Mouse (Mus musculus): Measurements from ENCODE around the gene Ankrd27. TPM values are rescaled to one million over a fixed set of nuclear protein-coding genes. Genes with fewer than 3 reads are reported as not detected.
A peak's percentile ranks its signal among the peaks of the same experiment; 100 is the strongest.
"Not testable (repeated sequence)": the region's sequence is repeated elsewhere in the genome, so short reads cannot be mapped to it uniquely, and the experiment has no call there.

The Ankrd27 gene
- polyA plus RNA-seq, 1 experiment from 2014 or later: 10.0 TPM

- Histone ChIP-seq H3K4me3 (ENCODE audit: low read depth, low read length) (no peak overlapping the region), H3K36me3 (ENCODE audit: control insufficient read depth, insufficient read depth) (no peaks in the 10 kb centered on the region), H3K27ac (ENCODE audit: low read depth, low read length) (no peak overlapping the region), H3K27me3 (replicated peaks; ENCODE audit: control insufficient read depth, insufficient read depth, low read length) (no peaks in the 10 kb centered on the region), H3K4me2 (replicated peaks; ENCODE audit: low read depth) (no peak overlapping the region), H3K4me1 (replicated peaks; ENCODE audit: control insufficient read depth, insufficient read depth, low read length) (peaks cover 3% of the 10 kb centered on the region; the same call in 1 of the 2 replicates), H3K9me3 (ENCODE audit: control insufficient read depth) (no peaks in the 10 kb centered on the region), H3K9ac (ENCODE audit: low read depth, low read length) (no peak overlapping the region)
- no peak for ATAC-seq
- no peak for TF ChIP-seq CTCF (IDR thresholded peaks at IDR 0.05; ENCODE audit: low read depth)
- WGBS: 68% methylated on average over 11 of the region's 11 CpGs
Measured at GRCm38 (mm10) chr7:35563071-35563470, 23.0 kb upstream of the Ankrd27 start.

DNA sequence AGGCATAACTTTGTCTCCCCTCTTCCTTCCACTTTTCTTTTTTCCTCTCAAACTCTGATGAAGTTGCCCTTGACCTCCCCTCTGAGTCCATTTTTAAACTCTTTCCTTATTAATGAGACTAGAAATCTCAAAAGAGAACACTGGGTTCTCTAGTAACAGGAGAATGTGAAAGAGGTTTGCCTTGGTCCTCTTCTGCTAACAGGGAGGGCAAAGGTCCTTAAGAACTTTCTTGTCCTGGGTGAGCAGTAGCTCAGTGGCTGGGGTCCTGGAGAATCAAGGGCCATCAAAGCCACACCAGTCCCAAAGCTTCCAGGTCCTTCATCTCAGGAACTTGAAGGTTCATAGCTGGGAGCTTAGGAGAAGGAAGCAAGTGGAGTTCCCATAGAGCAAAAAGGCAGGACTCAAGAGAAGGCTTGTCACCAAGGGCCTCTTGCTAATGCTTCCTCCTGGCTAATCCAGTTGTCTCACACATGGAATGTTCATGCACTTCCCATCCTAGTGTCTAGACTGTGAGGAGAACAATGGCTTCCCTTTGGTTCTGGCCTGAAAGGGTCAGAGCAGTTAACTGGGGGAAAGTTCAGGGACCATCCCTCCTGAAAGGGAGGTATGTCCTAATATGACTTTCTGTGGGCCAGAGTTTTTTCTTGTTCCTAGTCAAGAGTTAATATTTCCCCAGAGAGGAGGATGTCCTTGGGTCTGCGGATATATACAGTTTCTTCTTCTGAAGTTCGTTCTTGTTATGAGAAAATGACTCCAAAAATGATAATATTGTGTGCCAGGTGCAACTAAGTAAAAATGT is 21.8 kb upstream of the Ankrd27 start:
- H3K27me3 ChIP-seq (replicated peaks; ENCODE audit: control insufficient read depth, insufficient read depth, low read length): no peaks in the 10 kb centered on the region
- H3K4me2 ChIP-seq (replicated peaks; ENCODE audit: low read depth): no peak overlapping the region
- no peak for ATAC-seq
- no peak overlapping the region for H3K27ac ChIP-seq (ENCODE audit: low read depth, low read length)
- no peaks in the 10 kb centered on the region for H3K4me1 ChIP-seq (replicated peaks; ENCODE audit: control insufficient read depth, insufficient read depth, low read length)
- H3K36me3 ChIP-seq (ENCODE audit: control insufficient read depth, insufficient read depth): no peaks in the 10 kb centered on the region
- no peak for TF ChIP-seq CTCF (IDR thresholded peaks at IDR 0.05; ENCODE audit: low read depth)
- no peak overlapping the region for H3K9ac ChIP-seq (ENCODE audit: low read depth, low read length)
- no peak overlapping the region for H3K4me3 ChIP-seq (ENCODE audit: low read depth, low read length)
- 78% methylated on average over 2 of the region's 2 CpGs for WGBS
- H3K9me3 ChIP-seq (ENCODE audit: control insufficient read depth): no peaks in the 10 kb centered on the region

DNA sequence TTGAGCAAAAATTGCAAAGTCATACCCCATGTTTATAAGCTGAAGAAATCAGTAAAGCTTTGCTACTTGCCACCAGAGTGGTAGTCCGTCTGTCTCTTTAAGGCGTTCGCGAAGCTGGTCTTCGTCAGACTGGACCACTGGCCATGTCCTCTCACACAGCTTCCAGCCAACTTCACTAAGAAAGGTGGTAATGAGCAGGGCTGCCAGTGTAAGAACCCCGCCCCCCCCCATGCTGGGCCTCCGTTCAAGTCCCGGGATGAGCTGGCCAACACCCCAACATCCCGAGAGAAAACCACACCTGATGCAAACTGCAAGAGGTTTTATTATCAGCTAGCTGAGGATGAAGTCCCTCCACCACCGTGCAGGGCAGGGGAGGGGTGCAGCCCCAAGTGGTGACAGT is 21.2 kb upstream of the Ankrd27 start:
- not testable (repeated sequence) for H3K36me3 ChIP-seq (ENCODE audit: control insufficient read depth, insufficient read depth); H3K27ac ChIP-seq (ENCODE audit: low read depth, low read length); H3K27me3 ChIP-seq (replicated peaks; ENCODE audit: control insufficient read depth, insufficient read depth, low read length); H3K9me3 ChIP-seq (ENCODE audit: control insufficient read depth); H3K4me2 ChIP-seq (replicated peaks; ENCODE audit: low read depth); ATAC-seq; H3K9ac ChIP-seq (ENCODE audit: low read depth, low read length); H3K4me3 ChIP-seq (ENCODE audit: low read depth, low read length); H3K4me1 ChIP-seq (replicated peaks; ENCODE audit: control insufficient read depth, insufficient read depth, low read length)
- 79% methylated on average over 10 of the region's 10 CpGs for WGBS

DNA sequence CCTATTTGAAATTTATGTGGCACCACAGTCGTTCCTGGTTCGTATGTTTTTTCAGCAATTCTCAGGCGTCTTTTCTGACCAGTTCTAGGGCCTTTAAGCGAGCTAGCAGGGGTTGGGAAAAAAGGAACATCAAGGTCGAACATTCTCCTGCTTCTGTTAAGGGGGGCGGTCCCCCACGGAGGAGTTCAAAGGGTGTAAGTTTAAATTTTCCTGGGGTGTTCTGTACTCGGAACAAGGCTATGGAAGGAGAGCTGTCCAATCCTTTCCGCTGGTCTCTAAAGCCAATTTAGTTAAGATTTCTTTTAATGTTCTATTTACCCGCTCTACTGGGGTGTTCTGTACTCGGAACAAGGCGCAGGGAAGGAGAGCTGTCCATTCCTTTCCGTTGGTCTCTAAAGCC is 20.1 kb upstream of the Ankrd27 start:
- H3K27ac ChIP-seq (ENCODE audit: low read depth, low read length); H3K4me1 ChIP-seq (replicated peaks; ENCODE audit: control insufficient read depth, insufficient read depth, low read length); H3K4me3 ChIP-seq (ENCODE audit: low read depth, low read length); H3K4me2 ChIP-seq (replicated peaks; ENCODE audit: low read depth); H3K27me3 ChIP-seq (replicated peaks; ENCODE audit: control insufficient read depth, insufficient read depth, low read length); H3K9me3 ChIP-seq (ENCODE audit: control insufficient read depth); ATAC-seq; H3K9ac ChIP-seq (ENCODE audit: low read depth, low read length); H3K36me3 ChIP-seq (ENCODE audit: control insufficient read depth, insufficient read depth): not testable (repeated sequence)
- WGBS: 85% methylated on average over 13 of the region's 13 CpGs

- H3K27me3 ChIP-seq (replicated peaks; ENCODE audit: control insufficient read depth, insufficient read depth, low read length); H3K27ac ChIP-seq (ENCODE audit: low read depth, low read length); ATAC-seq; H3K9ac ChIP-seq (ENCODE audit: low read depth, low read length); H3K36me3 ChIP-seq (ENCODE audit: control insufficient read depth, insufficient read depth); H3K9me3 ChIP-seq (ENCODE audit: control insufficient read depth); H3K4me1 ChIP-seq (replicated peaks; ENCODE audit: control insufficient read depth, insufficient read depth, low read length); H3K4me2 ChIP-seq (replicated peaks; ENCODE audit: low read depth); H3K4me3 ChIP-seq (ENCODE audit: low read depth, low read length): not testable (repeated sequence)
- peak; percentile 25; the same call in 1 of the 2 replicates for TF ChIP-seq CTCF (IDR thresholded peaks at IDR 0.05; ENCODE audit: low read depth)
- WGBS: 76% methylated on average over 4 of the region's 4 CpGs
Measured at GRCm38 (mm10) chr7:35569724-35570123, 16.3 kb upstream of the Ankrd27 start.

GRCm38 (mm10) chr7:35570883-35571282 is 15.2 kb upstream of the Ankrd27 start:
- ATAC-seq: not testable (repeated sequence)
- WGBS: 23% methylated on average over 6 of the region's 6 CpGs
- TF ChIP-seq CTCF (IDR thresholded peaks at IDR 0.05; ENCODE audit: low read depth): peak; percentile 59

More at GRCm38 (mm10) chr7:35570883-35571282, 15.2 kb upstream of the Ankrd27 start:
- not testable (repeated sequence) for H3K9me3 ChIP-seq (ENCODE audit: control insufficient read depth); H3K27ac ChIP-seq (ENCODE audit: low read depth, low read length); H3K36me3 ChIP-seq (ENCODE audit: control insufficient read depth, insufficient read depth); H3K4me3 ChIP-seq (ENCODE audit: low read depth, low read length); H3K9ac ChIP-seq (ENCODE audit: low read depth, low read length); H3K4me2 ChIP-seq (replicated peaks; ENCODE audit: low read depth); H3K27me3 ChIP-seq (replicated peaks; ENCODE audit: control insufficient read depth, insufficient read depth, low read length); H3K4me1 ChIP-seq (replicated peaks; ENCODE audit: control insufficient read depth, insufficient read depth, low read length)
